Mouse (Mus musculus) brain, embryonic 14.5 days (tissue): Measurements from ENCODE around the gene Etfdh.

Source experiments
- CTCF ChIP-seq: fragments of 200-500 bp; IDR thresholded peaks from 2 replicates; pipeline ENCODE4 v1.5.1; 2012; ENCODE audit warnings: inconsistent platforms, mild to moderate bottlenecking, moderate library complexity, borderline replicate concordance; ENCODE audit not compliant: insufficient read depth, insufficient read length; ENCODE audit errors: extremely low read depth
- POLR2A ChIP-seq: fragments of 200-500 bp; IDR thresholded peaks from 2 replicates; pipeline ENCODE4 v1.6.1; 2012; ENCODE audit warnings: mild to moderate bottlenecking, inconsistent platforms, borderline replicate concordance; ENCODE audit not compliant: poor library complexity, insufficient read depth, insufficient read length, severe bottlenecking; ENCODE audit errors: extremely low read depth

GRCm38 (mm10) chr3:79629416-79629730, at the start of gene Etfdh:
- TF ChIP-seq CTCF (no peak), POLR2A (no peak)
